Mouse (Mus musculus): ENCODE data around the gene Lars2.

DNA sequence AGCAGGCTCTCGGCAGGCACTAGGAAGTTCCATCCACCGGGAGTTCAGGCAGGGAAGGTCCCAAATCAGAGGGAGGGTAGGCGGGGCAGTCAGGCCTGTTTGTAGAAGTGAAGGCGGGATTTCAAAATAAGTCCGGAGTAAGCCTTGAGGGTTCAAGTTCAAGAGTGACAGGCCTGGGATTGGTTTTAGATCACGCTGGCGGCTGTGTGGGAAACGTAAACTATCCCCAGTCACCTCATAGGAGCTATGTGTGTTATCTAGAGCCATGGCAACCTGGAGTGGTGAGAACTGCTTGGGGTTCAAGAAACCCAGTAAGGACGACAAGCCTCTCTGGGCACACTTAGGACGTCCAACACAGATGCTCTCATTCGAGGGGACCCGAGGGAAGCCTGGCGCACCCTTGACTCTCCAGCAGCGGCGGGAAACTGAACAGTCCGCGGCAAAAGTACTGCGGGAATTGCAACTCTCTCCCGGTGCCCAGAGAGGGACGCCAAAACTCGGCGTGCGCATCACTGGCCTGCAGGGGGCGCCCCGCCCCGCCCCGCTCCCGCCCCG is 111.4 kb downstream of the Lars2 start:
- peak; percentile 66 for TF ChIP-seq CTCF (IDR thresholded peaks at IDR 0.05; ENCODE audit: low read depth)
- no peak for TF ChIP-seq EP300 (optimal IDR thresholded peaks at IDR 0.05)
